20 mouse cellular contexts compared by ENCODE assay signal in the genomic region with DNA sequence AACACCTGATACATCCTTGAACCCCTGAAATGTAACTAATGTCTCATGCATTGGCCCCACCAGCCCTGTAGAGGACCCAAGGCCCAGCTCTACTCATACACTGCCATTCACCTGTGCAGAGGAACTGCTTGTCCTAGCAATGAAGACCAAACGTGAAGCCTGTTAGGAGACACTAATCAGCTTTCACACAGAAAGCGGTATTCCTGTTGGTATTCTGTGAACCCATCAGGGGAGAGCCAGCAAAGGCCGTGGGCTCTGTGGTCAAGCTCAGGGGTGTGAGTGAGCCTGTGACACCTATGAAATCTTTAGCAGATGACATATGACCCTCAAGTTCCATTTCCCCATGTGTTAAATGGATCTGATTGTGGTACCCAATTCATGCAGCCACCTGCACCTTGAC.
"Had no signal": no experiment of that assay in that cellular context is flagged by ENCODE, and none has a peak within 500 bp of the region (broad histone marks: within the 10 kb centered on the region; RNA-seq: fewer than 3 reads in every experiment).

No protein-coding gene starts in this region.

- H3K4me2 ChIP-seq: liver, embryonic 15.5 days; lung, embryonic 14.5 days; midbrain, embryonic 12.5 days; neural tube, embryonic 13.5 days; neural tube, embryonic 15.5 days had no signal

- H3K9me3 ChIP-seq: liver, embryonic 15.5 days; midbrain, embryonic 10.5 days; midbrain, embryonic 12.5 days; neural tube, embryonic 13.5 days; neural tube, embryonic 15.5 days had no signal

- H3K4me3 ChIP-seq: liver, embryonic 15.5 days; midbrain, embryonic 10.5 days; midbrain, embryonic 12.5 days; myocyte; neural tube, embryonic 13.5 days; neural tube, embryonic 15.5 days had no signal

- H3K36me3 ChIP-seq: liver, embryonic 15.5 days; midbrain, embryonic 10.5 days; midbrain, embryonic 12.5 days; neural tube, embryonic 13.5 days; neural tube, embryonic 15.5 days had no signal

- H3K27me3 ChIP-seq: liver, embryonic 15.5 days; midbrain, embryonic 12.5 days; neural tube, embryonic 15.5 days had no signal

- H3K9ac ChIP-seq: liver, embryonic 15.5 days; lung, embryonic 14.5 days; midbrain, embryonic 12.5 days; neural tube, embryonic 13.5 days; neural tube, embryonic 15.5 days had no signal

- H3K4me1 ChIP-seq: liver, embryonic 15.5 days; midbrain, embryonic 12.5 days; neural tube, embryonic 13.5 days; neural tube, embryonic 15.5 days had no signal

- DNase-seq: lung, adult 18-20 months; lung, embryonic 14.5 days; lung, postnatal 10 days; lung, postnatal 4 days; midbrain, embryonic 14.5 days; retina, postnatal 1 day; right cerebral cortex, adult 18-20 months; right cerebral cortex, postnatal 25 days; right cerebral cortex, postnatal 4 days; spleen, adult 18-20 months; thymus, adult 18-20 months; thymus, postnatal 14 days; thymus, postnatal 36 days had no signal

- H3K27ac ChIP-seq: liver, embryonic 15.5 days; midbrain, embryonic 10.5 days; midbrain, embryonic 12.5 days; neural tube, embryonic 13.5 days; neural tube, embryonic 15.5 days had no signal

- ATAC-seq: midbrain, embryonic 16.5 days had no signal
